Mouse (Mus musculus): ENCODE results near the gene Mrps12. TPM values are rescaled to one million over a fixed set of nuclear protein-coding genes. Genes with fewer than 3 reads are reported as not detected.
A peak's percentile ranks its signal among the peaks of the same experiment; 100 is the strongest.
"Not testable (repeated sequence)": the region's sequence is repeated elsewhere in the genome, so short reads cannot be mapped to it uniquely, and the experiment has no call there.

Gene Mrps12
- polyA plus RNA-seq, 1 experiment from 2014 or later = 143 TPM

DNA sequence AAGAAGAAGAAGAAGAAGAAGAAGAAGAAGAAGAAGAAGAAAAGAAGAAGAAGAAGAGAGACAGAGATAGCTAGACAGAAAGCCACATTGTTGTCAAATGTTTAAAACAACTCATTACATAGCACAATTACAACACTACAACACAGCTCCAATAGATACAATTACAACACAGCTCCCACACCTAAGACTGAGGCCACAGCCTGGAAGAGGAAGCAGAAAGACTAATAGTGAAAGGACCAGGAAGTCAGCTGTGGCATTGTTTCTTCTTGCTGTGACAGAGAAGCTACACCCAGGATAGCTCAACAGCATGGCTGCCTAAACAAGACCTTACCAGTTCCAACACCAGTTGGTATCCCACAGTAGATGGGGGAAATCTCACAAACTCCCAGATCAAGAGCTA lies 32.2 kb downstream of the Mrps12 start:
- H3K9me3 ChIP-seq (replicated peaks; ENCODE audit: low read length) = no peaks in the 10 kb centered on the region; the same call in 1 of the 2 replicates
- no peak overlapping the region for H3K9ac ChIP-seq (ENCODE audit: low read depth, low read length)
- no peak overlapping the region for H3K4me3 ChIP-seq (replicated peaks; ENCODE audit: low read depth, low read length)
- no peak for TF ChIP-seq CTCF (IDR thresholded peaks at IDR 0.05; ENCODE audit: low read depth)
- H3K4me2 ChIP-seq (ENCODE audit: low read length) = no peak overlapping the region
- H3K27me3 ChIP-seq (ENCODE audit: insufficient read depth, low read length) = no peaks in the 10 kb centered on the region
- DNase-seq (ENCODE audit: low spot score) (no peak), ATAC-seq (replicated peaks; ENCODE audit: low FRiP score, low read depth) (no peak)
- H3K36me3 ChIP-seq (ENCODE audit: insufficient read depth, low read length) = no peaks in the 10 kb centered on the region
- H3K27ac ChIP-seq = no peak overlapping the region
- H3K4me1 ChIP-seq (replicated peaks; ENCODE audit: insufficient read depth, low read length) = no peaks in the 10 kb centered on the region; the same call in 1 of the 2 replicates

DNA sequence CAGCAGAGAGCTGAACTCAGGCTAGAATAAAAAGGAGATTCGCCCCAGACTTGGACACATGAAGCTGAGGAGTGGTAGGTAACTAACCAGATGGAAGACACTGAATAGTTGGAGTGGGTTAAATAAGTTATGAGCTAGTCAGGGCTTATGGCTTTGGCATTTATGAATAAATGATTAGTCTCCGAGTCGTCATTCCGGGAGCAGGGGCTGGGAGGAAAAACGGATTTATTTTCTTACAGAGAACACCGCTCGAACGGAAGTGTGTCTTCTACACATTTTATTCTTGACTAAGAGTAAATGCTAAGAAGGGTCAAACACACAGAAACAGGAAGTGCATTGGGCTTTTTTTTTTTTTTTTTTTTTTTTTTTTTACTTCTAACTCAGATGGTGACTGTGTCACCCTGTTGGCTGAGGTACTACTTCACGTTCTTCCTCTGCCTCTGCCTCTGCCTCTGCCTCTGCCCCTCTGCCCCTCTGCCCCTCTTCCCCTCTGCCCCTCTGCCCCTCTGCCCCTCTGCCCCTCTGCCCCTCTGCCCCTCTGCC lies 38.9 kb downstream of the Mrps12 start:
- no peaks in the 10 kb centered on the region for H3K36me3 ChIP-seq (ENCODE audit: insufficient read depth, low read length)
- no peak overlapping the region for H3K4me2 ChIP-seq (ENCODE audit: low read length)
- peak; percentile 8 for DNase-seq (ENCODE audit: low spot score)
- no peaks in the 10 kb centered on the region for H3K4me1 ChIP-seq (replicated peaks; ENCODE audit: insufficient read depth, low read length)
- no peaks in the 10 kb centered on the region for H3K27me3 ChIP-seq (ENCODE audit: insufficient read depth, low read length)
- H3K4me3 ChIP-seq (replicated peaks; ENCODE audit: low read depth, low read length) = no peak overlapping the region
- H3K9me3 ChIP-seq (replicated peaks; ENCODE audit: low read length) = no peaks in the 10 kb centered on the region; the same call in 1 of the 2 replicates
- H3K9ac ChIP-seq (ENCODE audit: low read depth, low read length) = no peak overlapping the region
- WGBS = 47% methylated on average over 9 of the region's 9 CpGs
- ATAC-seq (replicated peaks; ENCODE audit: low FRiP score, low read depth) = no peak
- H3K27ac ChIP-seq = no peak overlapping the region
- no peak for TF ChIP-seq CTCF (IDR thresholded peaks at IDR 0.05; ENCODE audit: low read depth)

GRCm38 (mm10) chr7:28701306-28701705 lies 40.3 kb downstream of the Mrps12 start:
- not testable (repeated sequence) for H3K4me1 ChIP-seq (replicated peaks; ENCODE audit: insufficient read depth, low read length); H3K4me3 ChIP-seq (replicated peaks; ENCODE audit: low read depth, low read length); H3K27ac ChIP-seq; H3K4me2 ChIP-seq (ENCODE audit: low read length); H3K9me3 ChIP-seq (replicated peaks; ENCODE audit: low read length); ATAC-seq (replicated peaks; ENCODE audit: low FRiP score, low read depth); H3K9ac ChIP-seq (ENCODE audit: low read depth, low read length); H3K36me3 ChIP-seq (ENCODE audit: insufficient read depth, low read length); DNase-seq (ENCODE audit: low spot score); H3K27me3 ChIP-seq (ENCODE audit: insufficient read depth, low read length)
- 95% methylated on average over 12 of the region's 12 CpGs for WGBS

DNA sequence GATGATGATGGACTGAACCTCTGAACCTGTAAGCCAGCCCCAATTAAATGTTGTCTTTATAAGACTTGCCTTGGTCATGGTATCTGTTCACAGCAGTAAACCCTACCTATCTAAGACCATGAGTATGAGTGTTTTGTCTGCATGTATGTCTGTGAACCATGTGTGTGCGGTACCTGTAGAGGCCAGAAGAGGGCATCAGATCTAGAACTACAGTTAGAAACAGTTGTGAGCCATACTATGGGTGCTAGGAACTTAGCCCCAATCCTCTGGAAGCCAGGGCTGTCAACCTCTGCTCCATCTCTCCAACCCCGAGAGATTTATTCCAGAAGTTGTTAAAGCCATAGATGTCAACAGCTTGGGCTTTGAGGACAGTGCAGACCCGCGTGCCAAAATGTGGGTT lies 41.4 kb downstream of the Mrps12 start:
- ATAC-seq (replicated peaks; ENCODE audit: low FRiP score, low read depth) = no peak
- no peak for DNase-seq (ENCODE audit: low spot score)

GRCm38 (mm10) chr7:28697277-28697676 lies 44.3 kb downstream of the Mrps12 start:
- WGBS = 91% methylated on average over 11 of the region's 11 CpGs
- no peak for ATAC-seq (replicated peaks; ENCODE audit: low FRiP score, low read depth)
- Histone ChIP-seq H3K36me3 (ENCODE audit: insufficient read depth, low read length) (no peaks in the 10 kb centered on the region), H3K4me2 (ENCODE audit: low read length) (no peak overlapping the region), H3K27ac (no peak overlapping the region), H3K9me3 (replicated peaks; ENCODE audit: low read length) (no peaks in the 10 kb centered on the region), H3K4me1 (replicated peaks; ENCODE audit: insufficient read depth, low read length) (no peaks in the 10 kb centered on the region), H3K9ac (ENCODE audit: low read depth, low read length) (no peak overlapping the region), H3K27me3 (ENCODE audit: insufficient read depth, low read length) (no peaks in the 10 kb centered on the region), H3K4me3 (replicated peaks; ENCODE audit: low read depth, low read length) (no peak overlapping the region)
- DNase-seq (ENCODE audit: low spot score) = no peak
- TF ChIP-seq CTCF (IDR thresholded peaks at IDR 0.05; ENCODE audit: low read depth) = no peak

More for the DNA sequence above, 41.4 kb downstream of the Mrps12 start:
- Histone ChIP-seq H3K4me2 (ENCODE audit: low read length) (no peak overlapping the region), H3K27me3 (ENCODE audit: insufficient read depth, low read length) (no peaks in the 10 kb centered on the region), H3K4me3 (replicated peaks; ENCODE audit: low read depth, low read length) (no peak overlapping the region), H3K4me1 (replicated peaks; ENCODE audit: insufficient read depth, low read length) (no peaks in the 10 kb centered on the region), H3K27ac (no peak overlapping the region), H3K36me3 (ENCODE audit: insufficient read depth, low read length) (no peaks in the 10 kb centered on the region), H3K9ac (ENCODE audit: low read depth, low read length) (no peak overlapping the region), H3K9me3 (replicated peaks; ENCODE audit: low read length) (no peaks in the 10 kb centered on the region)
- WGBS = 96% methylated on average over 4 of the region's 4 CpGs
- no peak for TF ChIP-seq CTCF (IDR thresholded peaks at IDR 0.05; ENCODE audit: low read depth)

DNA sequence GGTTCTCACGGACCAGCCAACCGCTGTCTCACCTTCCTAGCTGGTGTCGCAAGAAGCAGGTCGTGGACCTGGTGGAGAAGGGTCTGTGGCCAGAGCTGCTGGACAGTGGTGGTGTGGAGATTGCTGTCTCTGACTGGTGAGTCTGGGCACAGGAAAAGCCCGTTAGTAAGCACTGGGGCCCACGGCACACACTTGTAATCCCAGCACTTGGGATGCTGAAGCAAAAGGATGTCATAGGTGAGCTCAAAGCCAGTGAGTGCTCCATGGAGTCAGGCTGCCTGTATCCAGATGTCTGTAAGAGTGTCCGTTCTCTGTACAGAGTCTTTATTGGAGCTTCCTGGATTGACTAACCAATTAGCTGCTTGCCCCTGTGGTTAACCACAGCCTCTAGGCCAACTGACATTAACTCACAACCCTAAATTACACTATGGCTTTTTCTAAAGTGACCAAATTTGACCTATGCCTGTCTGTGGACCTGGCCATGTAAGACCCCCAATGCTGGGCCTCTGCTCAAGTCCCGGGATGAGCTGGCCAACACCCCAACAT lies 46.6 kb downstream of the Mrps12 start:
- H3K4me2 ChIP-seq (ENCODE audit: low read length) = no peak overlapping the region
- no peak for DNase-seq (ENCODE audit: low spot score)
- H3K9me3 ChIP-seq (replicated peaks; ENCODE audit: low read length) = no peaks in the 10 kb centered on the region
- WGBS = 53% methylated on average over 8 of the region's 8 CpGs
- ATAC-seq (replicated peaks; ENCODE audit: low FRiP score, low read depth) = no peak
- no peaks in the 10 kb centered on the region for H3K4me1 ChIP-seq (replicated peaks; ENCODE audit: insufficient read depth, low read length)
- no peaks in the 10 kb centered on the region for H3K36me3 ChIP-seq (ENCODE audit: insufficient read depth, low read length)
- H3K9ac ChIP-seq (ENCODE audit: low read depth, low read length) = no peak overlapping the region
- no peak overlapping the region for H3K4me3 ChIP-seq (replicated peaks; ENCODE audit: low read depth, low read length)
- H3K27ac ChIP-seq = no peak overlapping the region
- H3K27me3 ChIP-seq (ENCODE audit: insufficient read depth, low read length) = no peaks in the 10 kb centered on the region
- TF ChIP-seq CTCF (IDR thresholded peaks at IDR 0.05; ENCODE audit: low read depth) = no peak

GRCm38 (mm10) chr7:28694423-28694822 lies 47.2 kb downstream of the Mrps12 start:
- WGBS = 8% methylated on average over 14 of the region's 14 CpGs

More at GRCm38 (mm10) chr7:28694423-28694822, 47.2 kb downstream of the Mrps12 start:
- H3K4me3 ChIP-seq (replicated peaks; ENCODE audit: low read depth, low read length) = no peak overlapping the region
- H3K9me3 ChIP-seq (replicated peaks; ENCODE audit: low read length) = no peaks in the 10 kb centered on the region
- DNase-seq (ENCODE audit: low spot score) = peak; percentile 41
- H3K4me1 ChIP-seq (replicated peaks; ENCODE audit: insufficient read depth, low read length) = no peaks in the 10 kb centered on the region
- H3K4me2 ChIP-seq (ENCODE audit: low read length) = peak overlapping the region; percentile 88; the same call in 1 of the 2 replicates
- TF ChIP-seq CTCF (IDR thresholded peaks at IDR 0.05; ENCODE audit: low read depth) = no peak
- no peak for ATAC-seq (replicated peaks; ENCODE audit: low FRiP score, low read depth)
- H3K36me3 ChIP-seq (ENCODE audit: insufficient read depth, low read length) = no peaks in the 10 kb centered on the region
- no peak overlapping the region for H3K27ac ChIP-seq
- H3K27me3 ChIP-seq (ENCODE audit: insufficient read depth, low read length) = no peaks in the 10 kb centered on the region
- H3K9ac ChIP-seq (ENCODE audit: low read depth, low read length) = no peak overlapping the region
